Mouse (Mus musculus) v-Abl transformed pro-B cells (cell line): ENCODE results near the gene Kif9.

Experiments used
- in situ Hi-C, 2 experiments: fragments of 400-800 bp; cut with MboI; formaldehyde crosslinking; loops; one replicate each; pipeline ENCODE4 v1.15.1; 2025; ENCODE audit not compliant: unreplicated experiment in 2 of 2

Gene Kif9

DNA sequence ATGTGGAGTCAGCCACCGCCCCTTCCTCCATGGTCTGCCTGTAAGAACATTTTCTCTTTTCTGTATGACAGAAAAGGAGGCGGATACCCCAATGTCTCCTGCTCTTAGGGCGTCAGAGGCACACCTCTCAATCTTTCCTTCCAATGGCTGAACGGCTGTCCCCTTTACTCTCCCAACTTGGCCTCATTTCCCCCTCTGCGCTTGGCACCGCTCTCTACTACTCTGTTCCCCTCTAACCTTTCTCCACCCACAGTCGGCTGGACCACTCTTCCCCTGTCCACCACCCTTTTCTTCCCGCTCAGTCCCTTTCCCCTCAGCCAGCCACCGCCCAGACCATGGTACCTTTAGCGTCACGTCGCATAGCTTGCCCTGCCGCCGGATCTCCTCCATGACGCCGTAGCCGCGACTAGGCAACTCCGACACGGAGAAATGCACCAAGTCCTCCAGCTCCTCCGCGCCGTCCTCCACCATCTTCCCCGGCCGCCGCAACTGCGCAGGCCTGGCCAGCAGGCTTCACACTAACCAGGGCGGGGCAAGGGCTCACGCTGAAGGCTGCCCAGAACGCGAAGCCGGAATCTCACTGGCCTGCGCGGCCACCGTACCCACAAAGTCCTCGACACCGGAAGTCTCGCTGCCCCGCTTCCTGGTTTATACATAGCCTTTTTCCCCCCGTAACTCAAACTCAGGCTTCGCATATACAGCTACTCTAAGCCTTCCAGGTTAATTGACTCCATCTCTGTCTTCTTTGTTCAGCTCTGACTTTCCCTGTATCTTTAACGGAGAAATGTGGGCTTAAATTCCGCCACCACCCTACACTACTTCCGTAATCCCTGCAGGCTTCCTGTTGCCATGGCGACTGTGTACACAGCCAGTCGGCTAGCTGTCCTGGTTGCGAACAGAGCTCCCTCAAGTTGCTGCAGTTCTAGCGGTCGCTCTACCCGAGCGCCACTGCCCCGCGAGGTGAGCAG is at the start of gene Kif9, which contains the start of gene Klhl18:
TSS of gene Kif9 (plus strand) at position 835 of the 968 bp plus-strand sequence.
TSS of gene Klhl18 (minus strand) at position 571 of the 968 bp plus-strand sequence.
- in situ Hi-C loops, result no loop called here

DNA sequence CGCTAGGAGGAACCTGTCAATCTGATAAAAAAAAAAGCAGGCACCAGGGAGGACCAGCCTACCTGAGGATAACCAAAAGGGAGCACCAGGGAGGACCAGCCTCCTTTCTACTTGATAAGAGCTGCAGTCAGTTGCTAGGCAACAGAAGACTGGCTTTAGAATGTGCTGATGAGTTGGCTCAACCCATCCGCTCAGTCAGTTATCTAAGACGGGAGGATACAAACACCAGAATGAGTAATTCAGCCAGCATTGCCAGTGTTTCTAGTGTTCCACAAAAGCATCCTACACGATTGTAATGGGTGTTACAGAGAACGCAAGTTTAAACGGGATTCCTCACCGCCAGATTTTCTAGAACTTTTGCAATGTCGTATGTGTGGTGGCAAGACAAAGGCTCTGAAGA is 45.5 kb upstream of the Kif9 start:
- in situ Hi-C loops, result no loop called here

- in situ Hi-C loops, result no loop called here
Measured at GRCm38 (mm10) chr9:110433045-110433444, 43.7 kb upstream of the Kif9 start.

GRCm38 (mm10) chr9:110436041-110436440 is 40.7 kb upstream of the Kif9 start:
- in situ Hi-C loops, result loop anchor here in 1 of 2 experiments (5.0 kb wide), 1 partner anchor 176 kb away; no protein-coding TSS in a partner anchor

- in situ Hi-C loops, result no loop called here
Measured at GRCm38 (mm10) chr9:110440049-110440448, 36.7 kb upstream of the Kif9 start.

DNA sequence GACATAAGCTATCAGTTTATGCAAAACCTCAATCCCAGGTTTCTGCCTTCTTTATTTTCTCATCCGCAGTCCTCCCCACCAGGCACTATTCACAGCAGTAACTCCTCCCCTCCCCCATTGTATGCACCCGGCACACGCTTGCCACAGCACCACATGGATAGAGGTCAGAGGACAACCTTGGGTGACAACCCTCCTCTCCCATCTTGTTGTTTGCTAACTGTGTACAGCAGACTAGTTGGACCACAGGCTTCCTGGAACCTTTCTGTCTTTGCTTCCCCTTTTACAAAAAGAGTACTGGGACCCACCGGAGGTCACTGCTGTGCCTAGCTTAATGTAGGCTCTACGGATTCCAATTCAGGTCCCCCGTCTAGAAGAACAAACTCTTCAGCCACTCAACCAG is 36.2 kb upstream of the Kif9 start:
- in situ Hi-C loops, result no loop called here

- in situ Hi-C loops, result loop anchor here in 1 of 2 experiments (5.0 kb wide), 2 partner anchors 34 to 179 kb away; no protein-coding TSS in a partner anchor
Measured at GRCm38 (mm10) chr9:110448356-110448755, 28.4 kb upstream of the Kif9 start.

GRCm38 (mm10) chr9:110448857-110449617 is 27.7 kb upstream of the Kif9 start:
- in situ Hi-C loops, result loop anchor here in 1 of 2 experiments (5.0 kb wide), 2 partner anchors 33 to 178 kb away; no protein-coding TSS in a partner anchor

- in situ Hi-C loops, result no loop called here
Measured at GRCm38 (mm10) chr9:110452523-110452922, 24.2 kb upstream of the Kif9 start.

- in situ Hi-C loops, result loop anchor here in 1 of 2 experiments (5.0 kb wide), 1 partner anchor 79 kb away; no protein-coding TSS in a partner anchor
Measured at GRCm38 (mm10) chr9:110457926-110458325, 18.8 kb upstream of the Kif9 start.

DNA sequence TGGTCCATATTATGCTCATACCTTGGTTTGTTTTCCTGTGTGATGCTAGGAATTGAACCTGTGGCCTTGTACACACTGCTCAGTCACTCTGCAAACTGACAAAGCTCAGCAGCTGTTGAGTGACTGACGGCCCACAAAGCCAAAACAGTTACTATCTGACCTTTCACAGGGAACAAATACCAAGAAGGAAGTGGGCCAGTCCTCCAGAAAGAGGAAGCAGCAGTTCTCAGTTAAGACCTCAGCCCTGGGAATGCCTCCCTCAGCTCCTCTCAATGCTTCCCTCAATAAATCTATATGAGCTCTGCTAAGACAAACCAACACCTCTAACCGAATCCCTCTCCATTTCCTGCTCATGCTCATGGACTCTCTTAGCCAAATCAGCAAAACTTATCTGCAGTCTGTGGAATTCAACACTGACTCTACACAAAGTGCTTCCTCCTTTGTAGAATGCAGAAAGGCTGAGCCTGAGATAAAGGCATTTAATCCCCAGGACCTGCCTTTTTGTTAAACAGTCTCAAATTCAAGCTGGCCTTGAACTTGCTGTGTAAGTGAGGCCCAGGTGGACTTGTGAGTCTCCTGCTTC is 17.5 kb upstream of the Kif9 start:
- in situ Hi-C loops, result loop anchor here in 1 of 2 experiments (5.0 kb wide), 1 partner anchor 78 kb away; no protein-coding TSS in a partner anchor

DNA sequence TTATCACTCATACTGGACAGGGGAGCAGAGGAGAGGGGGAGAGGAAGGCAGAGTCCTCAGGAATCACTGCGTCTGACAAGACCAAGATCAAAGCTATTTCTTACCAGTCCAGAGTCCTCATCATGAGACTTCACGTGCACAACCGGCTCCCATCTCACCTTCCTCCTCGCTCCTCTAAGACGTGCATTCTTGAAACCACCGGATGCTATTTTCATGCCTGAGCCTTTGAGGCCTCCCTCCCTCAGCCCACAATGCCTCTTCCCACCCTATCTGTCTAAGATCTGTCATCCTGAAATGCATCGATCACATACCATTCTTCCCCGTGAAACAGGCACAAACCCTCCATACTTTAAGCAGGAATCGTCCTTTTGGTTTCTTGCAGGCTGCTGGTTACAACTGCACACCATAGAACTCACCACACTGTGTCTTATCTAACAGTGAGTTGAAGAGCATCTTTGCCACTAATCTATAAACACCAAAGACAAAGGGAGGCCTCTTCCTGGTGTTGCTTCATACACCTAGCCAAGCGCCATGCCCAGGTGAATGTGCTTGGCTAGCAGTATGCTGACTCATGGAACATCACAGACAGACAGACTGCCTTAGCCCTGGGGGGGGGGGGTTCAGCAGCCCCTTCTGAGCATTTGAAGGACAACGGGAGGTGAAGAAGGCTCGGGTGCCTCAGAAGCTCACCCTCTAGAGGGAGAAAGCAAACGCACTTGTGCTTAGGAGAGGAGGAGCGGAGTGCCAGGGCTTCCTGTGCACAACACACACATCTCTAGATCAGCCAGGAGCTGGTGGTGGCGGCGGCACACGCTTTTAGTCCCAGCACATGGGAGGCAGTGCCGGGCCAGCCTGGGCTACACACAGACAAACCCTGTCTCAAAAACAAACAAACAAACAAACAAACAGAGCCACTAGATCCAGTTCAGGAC is 15.6 kb upstream of the Kif9 start:
- in situ Hi-C loops, result no loop called here

GRCm38 (mm10) chr9:110462321-110462720 is 14.4 kb upstream of the Kif9 start:
- in situ Hi-C loops, result no loop called here

DNA sequence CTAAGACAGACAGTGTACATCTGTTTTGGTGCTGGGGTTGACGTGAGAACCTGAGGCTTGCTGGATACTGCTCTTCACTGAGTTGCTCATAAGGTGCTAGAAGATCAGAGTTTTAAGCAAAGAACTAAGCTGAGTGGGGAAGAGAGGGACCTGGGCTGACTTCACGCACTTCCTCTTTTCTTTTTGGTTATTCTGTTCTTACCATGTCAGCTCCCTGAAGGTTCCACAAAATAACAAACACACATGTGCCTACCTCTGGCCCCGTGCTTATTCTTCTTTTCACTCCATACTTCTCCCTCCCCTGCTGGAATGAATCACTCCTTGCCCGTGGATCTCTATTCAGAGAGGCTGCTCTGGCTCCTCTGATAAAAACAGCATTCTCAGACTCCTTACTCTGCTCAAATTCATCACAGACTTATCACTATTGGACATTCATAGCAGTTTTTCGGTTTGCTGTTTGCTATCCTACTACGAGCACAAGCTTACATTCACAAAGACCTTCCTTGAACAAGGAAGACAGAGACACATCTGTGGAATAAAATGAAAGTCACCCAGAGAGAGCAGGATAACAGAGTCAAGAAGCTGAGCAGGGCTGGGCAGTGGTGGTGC is 12.7 kb upstream of the Kif9 start:
- in situ Hi-C loops, result no loop called here

- in situ Hi-C loops, result loop anchor here in 1 of 2 experiments (5.0 kb wide), 1 partner anchor 53 kb away; no protein-coding TSS in a partner anchor
Measured at GRCm38 (mm10) chr9:110465336-110465735, 11.4 kb upstream of the Kif9 start.

DNA sequence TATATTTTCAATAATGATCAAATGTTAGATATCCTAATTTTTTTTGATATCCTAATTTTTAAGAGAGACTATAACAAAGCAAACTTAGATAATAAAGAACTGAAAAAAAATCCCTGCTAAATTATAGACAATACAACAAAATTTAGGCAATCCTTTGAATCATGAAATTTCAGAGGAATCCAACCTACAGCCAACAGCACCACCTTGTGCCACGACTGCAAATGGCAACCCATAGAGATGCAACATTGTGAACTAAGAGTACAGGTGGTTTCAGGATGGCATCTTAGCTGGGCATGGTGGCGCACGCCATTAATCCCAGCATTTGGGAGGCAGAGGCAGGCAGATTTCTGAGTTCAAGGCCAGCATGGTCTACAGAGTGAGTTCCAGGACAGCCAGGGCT is 10.6 kb upstream of the Kif9 start:
- in situ Hi-C loops, result loop anchor here in 1 of 2 experiments (5.0 kb wide), 1 partner anchor 54 kb away; no protein-coding TSS in a partner anchor

GRCm38 (mm10) chr9:110477951-110478350 is 1.2 kb downstream of the Kif9 start:
- in situ Hi-C loops, result no loop called here

DNA sequence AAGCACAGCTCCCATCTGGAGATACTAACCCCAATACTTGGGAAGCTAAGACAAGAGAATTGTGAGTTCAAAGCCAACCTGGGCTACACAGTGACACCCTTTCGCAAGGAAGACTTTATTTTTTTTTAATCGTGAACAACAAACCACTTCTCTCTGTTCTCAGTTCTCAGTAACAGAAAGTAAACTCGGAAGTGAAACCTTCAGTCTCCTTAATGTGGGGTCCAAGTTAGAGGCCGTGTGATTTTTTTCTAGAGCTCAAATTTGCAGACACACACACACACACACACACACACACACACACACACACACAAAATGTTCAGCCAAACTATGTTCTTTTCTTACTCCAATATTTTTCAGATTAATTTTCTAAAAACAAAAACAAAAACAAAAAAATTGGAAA is 1.9 kb downstream of the Kif9 start:
- in situ Hi-C loops, result no loop called here

- in situ Hi-C loops, result loop anchor here in 1 of 2 experiments (5.0 kb wide), 1 partner anchor 33 kb away; no protein-coding TSS in a partner anchor
Measured at GRCm38 (mm10) chr9:110488841-110489240, 12.1 kb downstream of the Kif9 start.
